Mouse (Mus musculus) frontal cortex, postnatal 10 days (tissue): ENCODE measurements at regions not wholly inside any gene's neighbourhood (a gene's known extent, or its start where the extent isn't known, plus 50 kb on each side); places are given as distances from the start of the nearest gene placed in this dataset.
"Not testable (repeated sequence)": the region's sequence is repeated elsewhere in the genome, so short reads cannot be mapped to it uniquely, and the experiment has no call there.

Experiments used
- DNase-seq, 2 experiments: peaks; one replicate each; pipeline ENCODE4 v3.0.0; 2022; ENCODE audit warnings: low spot score in 2 of 2, mixed read lengths in 1 of 2

DNA sequence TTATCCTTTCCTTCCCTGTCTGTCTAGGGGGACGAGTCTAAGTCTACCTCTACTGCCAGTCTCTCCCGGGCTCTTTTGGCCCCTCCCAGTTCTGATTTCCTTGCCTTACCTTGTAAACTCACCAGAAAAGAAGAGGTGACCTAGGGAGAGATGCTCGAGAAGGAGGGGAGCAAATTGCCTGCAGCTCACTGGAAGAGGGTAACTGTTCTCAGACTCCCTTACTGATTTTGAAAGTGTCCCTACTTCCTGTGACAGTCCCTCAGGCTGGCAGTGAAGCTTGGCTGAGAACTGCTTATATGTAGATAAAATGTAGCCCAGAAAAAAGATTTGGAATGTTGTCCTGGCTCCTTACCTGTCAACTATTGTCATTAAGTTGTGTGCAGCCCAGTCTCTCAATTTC lies 180.6 kb upstream of the Tab2 start:
- no peak for DNase-seq

DNA sequence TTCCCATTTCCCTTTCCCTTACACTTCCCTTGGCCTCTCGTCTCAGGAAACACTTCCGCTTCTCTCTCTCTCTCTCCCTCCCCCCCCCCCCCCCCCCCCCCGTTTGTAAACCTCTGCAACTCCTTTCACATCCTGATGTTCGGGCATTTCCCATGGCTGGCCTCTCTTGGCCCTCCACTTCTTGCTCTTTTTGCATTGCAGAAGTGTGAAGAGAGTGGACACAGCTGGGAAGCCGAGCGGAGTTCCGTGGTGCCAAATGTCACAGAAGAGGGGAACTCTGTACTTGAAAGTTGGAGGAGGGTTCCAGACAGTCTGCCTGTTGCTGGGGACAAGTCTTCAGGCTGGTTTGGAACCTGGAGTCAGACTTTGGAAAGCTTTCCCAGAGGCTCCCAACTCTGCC lies 179.2 kb upstream of the Tab2 start:
- DNase-seq, result no peak

DNA sequence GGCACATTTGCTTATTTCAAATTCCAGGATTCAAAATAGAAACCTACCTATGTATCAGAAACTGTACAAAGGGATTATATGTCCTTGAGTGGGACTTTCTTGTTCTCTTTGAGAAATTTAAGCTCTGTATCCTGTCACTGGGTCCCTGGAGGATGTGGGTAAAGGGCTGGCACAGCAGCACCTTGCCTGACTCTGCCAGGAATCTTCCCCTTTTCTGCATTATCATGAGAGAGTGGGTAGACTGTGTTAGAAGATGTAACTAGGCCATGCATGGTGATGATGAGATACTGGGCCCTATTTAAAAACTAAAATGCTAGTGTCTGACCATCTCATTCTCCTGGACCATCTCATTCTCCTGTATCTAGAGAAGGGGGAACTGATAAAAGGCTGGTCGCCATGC lies 178.4 kb upstream of the Tab2 start:
- DNase-seq, result no peak

DNA sequence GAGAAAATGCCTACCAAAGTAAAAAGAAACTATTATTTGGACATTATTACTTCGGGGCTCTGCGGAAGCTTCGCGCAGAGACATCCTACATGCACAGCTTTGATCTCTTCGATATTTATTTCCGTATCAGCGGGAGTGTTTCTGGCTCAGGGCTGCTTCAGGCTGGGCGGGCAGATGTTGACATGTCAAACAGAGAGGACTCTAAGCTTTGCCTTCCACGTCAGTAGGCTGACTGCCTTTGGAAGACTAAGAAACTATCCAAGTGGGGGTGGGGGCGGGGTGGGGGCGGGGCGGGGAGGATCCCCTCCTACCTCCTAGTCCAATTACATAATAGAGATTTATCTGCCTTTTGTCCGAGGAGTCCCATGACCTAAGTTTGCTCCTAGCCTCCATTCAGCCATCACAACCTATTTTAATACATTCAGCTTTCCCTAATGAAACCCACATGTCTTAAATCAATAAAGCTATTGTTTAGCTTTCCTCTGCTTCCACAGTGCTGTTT lies 177.5 kb upstream of the Tab2 start:
- DNase-seq, result peak in 1 of 2 experiments; percentile 9

DNA sequence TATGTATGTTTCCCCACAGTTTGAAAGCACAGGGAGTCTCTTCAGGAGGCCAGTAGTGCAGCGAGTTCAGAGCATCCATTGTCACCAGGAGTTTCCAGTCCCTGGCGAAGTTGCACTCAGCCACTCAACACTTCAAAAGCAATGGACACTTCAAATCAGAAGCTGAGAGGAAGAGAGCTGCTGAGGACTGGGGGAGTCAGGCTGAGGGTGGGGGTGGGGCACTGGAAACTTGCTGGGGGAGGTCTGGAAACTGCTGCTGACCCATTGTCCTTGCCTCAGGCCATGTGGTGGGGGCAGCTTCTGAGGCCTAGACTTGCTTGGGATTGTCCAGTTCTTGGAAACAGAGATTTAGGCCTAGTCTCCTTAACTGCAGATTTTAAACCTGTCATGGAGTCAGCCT lies 176.8 kb upstream of the Tab2 start:
- no peak for DNase-seq

DNA sequence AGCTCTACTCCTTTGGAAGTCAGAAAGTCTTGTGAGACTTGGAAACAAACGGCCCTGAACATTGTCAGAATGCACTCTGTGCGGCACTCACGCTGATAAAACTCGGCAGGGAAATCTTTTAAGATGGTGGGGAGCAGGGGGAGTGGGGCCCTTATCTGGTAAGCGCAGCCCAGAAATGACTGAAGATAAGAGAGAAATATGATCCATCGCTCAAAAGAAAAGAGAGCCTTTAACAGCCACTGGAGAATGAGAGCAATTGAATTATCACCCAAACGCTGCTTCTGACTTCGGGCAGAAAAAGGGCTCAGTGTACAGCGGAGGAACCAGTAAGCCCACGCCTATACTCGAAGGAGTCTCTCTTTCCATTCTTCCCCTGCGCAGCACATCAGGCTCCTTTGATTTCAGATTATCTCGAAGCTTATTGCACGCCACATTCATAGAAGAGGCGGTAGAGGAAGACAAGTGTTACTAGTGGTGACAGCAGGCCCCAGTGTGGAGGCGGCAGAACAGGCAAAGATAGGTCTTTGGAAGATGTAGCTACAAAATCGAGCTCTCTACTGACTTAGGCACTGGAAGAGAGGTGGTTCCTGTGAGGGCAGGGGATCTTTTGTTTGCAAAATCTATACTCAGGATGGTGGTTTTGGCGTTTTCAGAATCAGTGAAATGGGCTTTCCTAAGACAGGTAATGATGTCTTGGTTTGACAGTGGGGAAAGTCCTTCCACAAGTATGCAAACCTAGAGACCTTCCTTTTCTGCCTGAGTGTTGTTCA lies 174.6 kb upstream of the Tab2 start:
- DNase-seq, result peak; percentile 41 to 52

DNA sequence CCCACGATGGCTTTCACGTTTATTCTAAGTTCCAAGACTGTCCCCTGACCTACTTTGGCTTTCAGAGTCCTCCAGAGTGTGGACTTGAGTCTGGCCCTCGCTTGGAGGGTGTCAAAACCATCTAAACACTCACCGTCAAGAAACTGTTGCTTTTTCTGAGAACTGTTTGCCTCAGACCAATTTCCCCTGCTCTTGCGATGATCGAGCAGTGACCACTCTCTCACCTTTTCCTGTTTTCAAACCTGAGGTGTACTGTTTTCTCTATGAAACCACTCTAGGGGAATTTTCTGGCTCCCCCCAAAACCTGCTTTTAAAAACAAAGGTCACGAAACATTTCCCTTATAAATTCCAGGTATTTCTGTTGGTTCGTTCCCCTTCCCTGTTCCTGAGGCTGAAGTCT lies 174.0 kb upstream of the Tab2 start:
- no peak for DNase-seq

DNA sequence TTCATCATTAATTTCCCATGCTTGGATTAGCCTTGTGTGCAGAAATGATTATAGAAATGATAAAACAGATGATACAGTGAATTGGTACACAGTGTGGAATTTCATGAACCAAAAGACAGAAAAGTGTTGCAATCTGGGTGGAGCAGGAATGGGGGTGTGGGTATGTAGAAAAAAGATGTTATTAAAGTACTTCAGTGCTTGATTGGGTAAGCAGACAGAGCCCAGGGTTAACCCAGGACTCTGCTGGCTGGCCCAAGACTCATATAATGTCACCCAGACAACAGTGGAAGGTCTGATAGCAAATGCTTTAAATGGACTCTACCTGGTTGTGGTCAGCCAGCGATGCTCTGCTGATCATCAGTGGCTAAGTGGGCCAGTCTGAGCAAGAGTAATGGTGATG lies 168.1 kb upstream of the Tab2 start:
- DNase-seq, result no peak

DNA sequence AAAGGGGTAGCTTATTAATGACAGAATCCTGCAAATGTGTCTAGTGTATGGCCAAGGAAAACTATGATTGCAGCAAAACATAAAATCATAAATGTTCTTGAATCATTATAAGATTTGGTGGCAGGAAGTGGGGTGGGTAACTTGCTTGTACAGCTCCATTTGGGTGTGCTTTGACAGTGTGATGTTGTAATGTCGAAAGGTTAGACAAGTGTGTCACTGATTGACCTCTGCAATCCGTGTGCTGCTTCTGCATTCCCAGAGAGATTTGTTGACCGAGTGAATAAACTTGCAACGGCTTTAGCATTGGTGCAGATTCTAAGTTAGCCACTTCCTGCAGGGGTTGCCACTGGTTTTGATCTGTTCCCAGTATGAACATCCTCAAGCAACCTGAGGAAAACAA lies 165.9 kb upstream of the Tab2 start:
- DNase-seq, result no peak

DNA sequence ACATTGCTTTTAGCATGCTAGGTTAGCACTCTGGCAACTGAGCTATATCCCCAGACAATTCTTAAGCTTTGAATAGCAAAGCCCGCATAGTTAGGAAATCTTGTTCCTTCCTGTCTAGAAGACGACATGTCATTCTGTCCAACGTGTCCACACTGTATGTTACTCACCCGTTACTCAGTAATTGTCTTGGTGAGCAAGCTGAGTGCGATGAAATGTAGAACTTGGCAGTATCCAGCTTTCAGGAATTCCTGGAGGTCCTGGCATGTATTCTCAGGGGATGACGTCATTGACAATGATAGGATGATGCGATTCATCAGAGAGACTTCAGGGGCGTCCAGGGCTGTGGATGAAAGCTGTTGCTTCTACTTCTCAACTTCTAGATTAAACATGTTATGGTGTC lies 160.8 kb upstream of the Tab2 start:
- no peak for DNase-seq

DNA sequence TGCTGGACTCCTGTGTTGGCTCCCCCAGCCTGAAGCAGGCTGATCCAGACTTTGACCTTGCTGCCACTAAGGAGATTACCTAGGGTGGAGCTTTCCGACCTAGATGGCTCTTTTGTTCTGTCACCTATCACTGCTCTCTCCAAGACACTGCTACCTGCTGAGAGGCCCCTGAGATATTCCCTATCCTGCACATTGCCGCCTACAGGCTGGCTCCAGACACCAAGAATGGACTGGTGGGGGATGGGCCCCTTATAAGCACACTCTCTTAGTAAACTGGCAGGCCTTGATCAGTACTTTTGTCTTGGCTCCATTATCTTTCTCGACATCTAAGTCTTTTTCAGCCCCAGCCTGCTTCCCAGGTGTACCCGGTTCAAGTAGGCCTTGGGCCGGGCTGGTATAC lies 158.9 kb upstream of the Tab2 start:
- DNase-seq, result not testable (repeated sequence)

DNA sequence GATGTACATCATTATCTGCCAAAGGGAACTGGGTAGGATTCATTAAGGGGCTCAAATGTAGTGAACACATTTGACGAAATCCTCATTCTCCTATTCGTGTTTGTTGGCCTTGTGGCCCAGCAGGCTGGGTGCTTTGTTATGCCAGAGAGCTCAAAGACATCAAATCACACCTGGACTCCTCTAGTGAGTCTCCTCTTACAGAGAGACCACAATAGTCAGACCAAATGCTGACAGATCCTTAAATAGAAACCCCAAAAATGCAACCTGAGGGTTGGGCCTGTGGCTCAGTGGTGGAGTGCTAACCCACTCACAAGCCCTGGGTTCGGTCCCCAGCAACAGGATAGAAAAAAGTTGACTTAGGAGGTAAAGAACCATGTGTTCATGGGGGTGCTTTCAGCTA lies 158.5 kb upstream of the Tab2 start:
- no peak for DNase-seq

DNA sequence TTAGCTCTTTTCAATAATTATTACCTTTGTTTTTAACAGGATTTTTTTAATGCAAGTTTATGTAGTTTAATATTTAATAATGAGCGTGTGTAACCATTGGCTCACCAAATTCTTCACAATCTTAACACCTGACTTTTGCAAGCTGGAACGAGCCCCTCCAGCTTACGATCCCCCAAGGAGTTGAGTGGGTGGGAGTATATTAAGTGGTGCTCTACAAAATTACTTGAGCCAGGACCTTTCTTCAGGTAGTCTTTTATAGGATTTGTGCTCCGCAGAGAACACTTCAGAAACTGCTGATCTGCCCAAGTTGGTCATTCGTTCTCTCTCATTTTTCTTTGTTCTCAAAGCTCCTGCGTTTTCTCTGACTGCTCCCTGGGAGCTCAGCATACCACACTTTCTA lies 144.5 kb upstream of the Tab2 start:
- no peak for DNase-seq

DNA sequence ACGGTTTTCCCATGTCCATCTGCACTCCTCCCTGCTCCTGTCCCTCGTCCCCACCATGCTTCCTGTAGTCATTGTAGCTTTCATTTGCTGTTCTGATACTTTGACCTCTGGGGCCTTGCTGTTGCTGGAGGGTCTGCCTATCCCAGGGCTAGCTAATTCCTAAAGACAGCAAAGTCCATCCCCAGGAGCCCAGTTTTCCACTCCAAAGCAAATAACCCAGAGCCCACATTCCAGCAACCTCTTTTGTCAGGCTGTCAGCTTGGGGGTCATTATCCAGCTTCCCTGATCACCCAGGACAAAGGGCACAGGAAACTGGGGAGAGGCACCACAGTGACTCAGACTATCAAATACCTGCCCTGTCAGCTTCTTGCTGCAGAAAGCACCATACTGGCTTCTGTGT lies 139.9 kb upstream of the Tab2 start:
- no peak for DNase-seq

DNA sequence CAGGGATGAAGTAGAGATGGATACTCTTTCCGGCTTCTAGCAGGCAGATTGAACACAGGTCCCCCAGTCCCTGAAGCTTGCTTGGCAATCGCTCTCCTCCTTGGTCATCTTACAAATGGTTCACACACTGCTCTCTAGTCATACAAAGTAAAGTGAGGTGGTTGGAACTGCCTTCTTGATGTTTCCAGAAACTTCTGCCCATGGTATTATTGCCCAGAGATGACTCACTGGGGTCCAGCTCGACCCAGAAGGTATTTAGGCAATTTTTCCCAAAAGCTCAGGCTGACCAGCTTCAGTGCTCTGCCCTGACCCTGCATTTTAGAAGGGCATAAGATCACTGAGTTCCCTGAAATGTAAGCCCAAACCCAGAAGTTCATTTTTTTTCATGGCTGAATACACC lies 139.2 kb upstream of the Tab2 start:
- DNase-seq, result no peak

DNA sequence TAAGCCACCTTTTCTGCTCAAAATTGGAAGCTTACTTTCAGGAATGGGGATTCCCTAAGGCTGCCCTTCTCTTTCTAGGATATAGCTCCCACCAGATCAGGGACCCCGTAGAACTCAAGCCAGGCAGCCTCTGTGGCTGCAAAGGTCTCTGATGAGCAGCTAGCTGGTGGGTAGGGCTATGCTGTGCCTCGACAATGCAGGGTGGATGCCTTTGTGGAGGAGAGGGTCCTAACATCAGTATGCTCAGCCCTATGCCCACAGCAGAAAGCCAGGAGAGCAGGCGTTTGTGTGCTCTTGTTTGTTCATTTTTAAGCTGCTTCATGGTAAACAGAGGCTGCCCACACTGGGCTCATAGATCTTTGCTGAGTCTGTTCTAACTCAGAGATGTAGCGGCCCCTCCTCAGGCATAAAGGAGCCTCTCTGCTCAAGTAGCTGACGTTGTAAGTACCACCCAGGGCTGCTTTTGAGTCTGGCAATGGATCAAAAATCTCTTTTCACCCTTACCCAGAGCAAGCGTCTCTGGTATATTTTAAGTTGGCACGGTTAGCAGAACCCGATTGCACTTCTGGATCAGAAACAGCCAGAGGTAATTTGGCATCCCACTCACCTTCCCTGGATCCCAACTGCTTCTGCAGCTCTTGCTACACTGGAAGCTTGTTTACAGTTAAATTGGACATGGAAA lies 136.0 kb upstream of the Tab2 start:
- no peak for DNase-seq

DNA sequence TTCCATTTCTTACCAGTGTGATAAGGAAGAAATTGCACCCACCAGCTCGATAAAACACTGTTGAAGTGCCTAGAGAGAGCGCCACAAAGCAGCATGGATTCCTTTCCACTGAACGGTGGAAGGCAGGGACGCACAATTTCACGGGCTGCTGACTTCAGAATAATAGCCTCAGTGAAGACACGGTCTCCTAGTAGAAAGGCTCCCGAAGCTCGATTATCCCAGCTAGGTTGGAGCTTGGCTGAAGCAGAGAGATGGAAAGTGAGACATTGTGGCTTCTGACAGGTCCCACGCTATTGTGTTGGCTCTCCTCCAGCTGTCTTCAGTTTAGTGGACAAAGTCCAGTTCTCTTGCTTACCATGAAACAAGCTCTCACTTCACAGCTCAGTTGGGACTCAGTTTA lies 133.3 kb upstream of the Tab2 start:
- no peak for DNase-seq

DNA sequence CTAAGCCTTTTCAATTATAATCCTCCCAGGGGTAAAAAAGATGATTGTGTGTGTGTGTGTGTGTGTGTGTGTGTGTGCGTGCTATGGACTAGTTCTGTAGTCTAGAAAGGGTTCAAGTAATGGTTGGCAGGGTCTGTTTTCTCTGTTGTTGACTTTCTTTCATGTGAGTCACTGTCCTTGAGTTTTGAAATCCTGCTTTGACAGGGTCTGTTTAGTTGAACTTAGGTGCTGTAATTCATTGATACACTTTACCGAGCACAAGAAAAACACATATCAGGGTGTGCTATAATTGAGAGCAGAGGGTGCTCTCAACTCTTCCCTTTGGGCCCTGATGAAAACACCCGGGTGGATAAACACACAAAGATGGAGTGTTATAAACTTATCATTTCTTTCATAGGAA lies 132.7 kb upstream of the Tab2 start:
- DNase-seq, result no peak

DNA sequence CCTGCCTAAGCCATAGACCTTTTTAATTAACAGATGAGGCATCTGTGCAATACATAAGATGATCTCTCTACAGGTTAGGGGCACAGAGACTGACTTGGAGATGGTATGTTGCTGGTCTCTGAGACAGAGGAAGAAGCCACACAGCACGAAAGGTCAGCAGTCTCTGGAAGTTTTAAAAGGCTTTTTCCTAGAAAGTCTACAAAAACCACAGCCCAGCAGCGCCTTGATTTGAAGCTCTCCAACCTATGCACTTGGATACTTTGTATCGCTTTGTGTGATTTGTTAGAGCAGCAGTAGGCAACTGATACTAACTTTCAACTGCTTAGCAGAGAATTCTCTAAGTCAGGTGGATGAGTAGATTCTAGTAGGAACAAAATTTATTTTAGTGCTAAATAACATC lies 132.3 kb upstream of the Tab2 start:
- no peak for DNase-seq

DNA sequence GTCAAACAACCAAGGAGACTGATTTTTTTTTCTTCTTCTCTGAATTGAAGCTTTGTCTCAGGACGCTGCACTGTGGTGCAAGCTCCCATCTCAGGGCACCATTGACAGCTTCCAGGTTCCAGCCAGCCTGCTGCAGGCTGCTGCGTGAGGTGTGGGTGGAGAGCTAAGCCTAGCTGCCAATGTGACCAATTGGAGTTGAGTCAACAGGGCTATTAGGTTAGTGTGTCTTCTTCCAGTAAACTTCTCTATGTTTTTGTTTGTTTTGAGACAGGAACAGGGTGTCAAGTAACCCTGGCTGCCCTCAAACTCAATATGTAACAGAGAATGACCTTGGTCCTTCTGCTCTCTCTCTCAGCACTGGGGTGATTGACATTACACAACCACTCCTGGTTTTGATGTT lies 131.1 kb upstream of the Tab2 start:
- DNase-seq, result no peak

DNA sequence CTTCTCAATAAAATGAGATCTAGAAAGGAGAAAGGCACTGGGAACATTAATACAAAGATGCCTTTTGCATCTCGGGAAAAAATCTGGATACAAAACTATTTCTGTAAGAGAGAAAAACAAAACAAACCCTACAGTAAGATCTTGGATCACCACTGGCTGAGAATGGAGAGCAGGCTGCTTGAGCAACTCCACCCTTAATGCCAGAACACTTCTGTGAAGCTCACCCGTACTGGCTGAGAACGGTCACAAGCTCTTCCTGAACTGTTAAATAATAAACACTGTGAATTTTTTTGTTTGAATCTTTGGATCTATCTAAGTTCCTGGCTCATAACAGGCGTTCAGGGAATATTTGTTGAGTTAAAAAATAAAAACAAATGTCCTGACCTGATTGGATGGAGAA lies 130.4 kb upstream of the Tab2 start:
- DNase-seq, result no peak

DNA sequence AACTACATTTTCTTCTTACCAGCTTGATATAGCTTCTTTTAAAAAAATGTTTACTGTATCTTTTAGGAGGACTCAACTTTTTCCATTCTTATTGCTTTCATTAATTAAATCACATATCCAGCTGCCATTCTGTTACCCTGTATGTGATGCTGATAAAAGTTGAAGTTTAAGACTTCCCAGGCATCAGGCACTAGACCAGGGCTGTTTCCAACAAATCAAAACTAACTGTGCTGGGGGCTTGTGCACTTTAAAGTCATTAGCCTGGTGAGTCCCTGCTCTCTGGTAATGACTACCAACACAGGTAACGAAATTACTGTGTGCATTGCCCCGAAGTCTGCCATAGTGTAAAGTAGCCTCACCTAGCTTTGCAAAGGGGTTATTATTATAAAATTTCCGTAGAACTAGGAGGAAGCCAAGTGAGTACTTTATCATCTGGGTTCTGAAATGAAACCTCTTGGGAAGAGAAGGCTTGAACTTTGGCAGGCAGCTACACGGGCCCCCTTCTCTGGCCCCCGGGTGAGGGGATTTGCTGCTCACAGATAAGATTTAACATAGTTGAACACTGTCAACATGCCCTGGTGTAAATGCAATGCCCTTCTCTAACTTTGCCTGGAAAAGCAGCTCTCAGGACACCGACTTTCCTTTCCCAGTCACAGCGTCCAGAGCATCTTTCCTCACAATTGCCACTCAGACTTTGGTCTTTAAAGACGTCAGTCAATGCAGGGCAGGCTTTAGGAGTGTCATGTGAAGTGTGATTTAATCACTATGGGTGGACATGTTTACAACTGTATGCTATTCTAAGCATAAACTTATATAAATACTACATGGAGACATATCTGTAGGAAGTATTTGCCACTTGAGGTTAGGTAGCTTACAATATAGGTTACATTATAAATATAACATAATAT lies 122.1 kb upstream of the Tab2 start:
- DNase-seq, result no peak

DNA sequence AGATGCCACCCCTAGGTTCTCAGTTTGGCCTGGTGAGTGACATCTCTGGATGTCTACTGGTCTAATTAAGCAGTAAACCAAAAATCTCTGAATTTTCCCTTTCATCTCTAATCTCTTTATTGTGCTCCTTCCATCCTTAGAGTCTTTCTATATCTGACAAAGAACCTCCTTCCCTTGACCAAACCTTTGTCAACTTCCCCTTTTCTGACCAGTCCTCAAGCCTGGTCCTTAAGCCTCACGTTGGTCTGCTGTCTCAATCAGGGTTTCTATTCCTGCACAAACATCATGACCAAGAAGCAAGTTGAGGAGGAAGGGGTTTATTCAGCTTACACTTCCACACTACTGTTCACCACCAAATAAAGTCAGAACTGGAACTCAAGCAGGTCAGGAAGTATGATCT lies 116.4 kb upstream of the Tab2 start:
- DNase-seq, result no peak
